Mouse (Mus musculus): ENCODE data around the gene Tm4sf20.
A peak's percentile ranks its signal among the peaks of the same experiment; 100 is the strongest.

The Tm4sf20 gene

DNA sequence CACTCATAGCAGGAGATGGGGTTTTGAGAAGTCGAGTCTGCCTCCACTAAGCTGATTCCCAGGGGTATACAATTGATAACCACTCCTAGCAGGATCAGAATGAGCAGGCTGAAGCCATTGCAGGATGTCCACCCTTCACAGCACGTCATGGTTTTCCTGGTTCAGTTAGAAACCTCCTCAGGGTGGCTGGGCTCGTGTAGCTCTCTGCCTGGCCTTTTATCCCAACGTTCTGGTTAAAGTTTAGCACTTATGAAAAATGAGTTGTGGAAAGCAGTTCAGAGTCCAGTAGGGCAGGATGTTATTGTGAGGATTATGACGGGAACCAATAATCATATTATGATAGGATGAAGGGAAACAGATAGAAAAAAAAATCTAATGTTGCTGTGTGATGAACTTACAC is at the start of gene Tm4sf20:
Gene Tm4sf20, minus strand, starts transcription at position 193 of the 400 bp plus-strand sequence.
- DNase-seq (ENCODE audit: extremely low read depth, low read depth), result no peak

DNA sequence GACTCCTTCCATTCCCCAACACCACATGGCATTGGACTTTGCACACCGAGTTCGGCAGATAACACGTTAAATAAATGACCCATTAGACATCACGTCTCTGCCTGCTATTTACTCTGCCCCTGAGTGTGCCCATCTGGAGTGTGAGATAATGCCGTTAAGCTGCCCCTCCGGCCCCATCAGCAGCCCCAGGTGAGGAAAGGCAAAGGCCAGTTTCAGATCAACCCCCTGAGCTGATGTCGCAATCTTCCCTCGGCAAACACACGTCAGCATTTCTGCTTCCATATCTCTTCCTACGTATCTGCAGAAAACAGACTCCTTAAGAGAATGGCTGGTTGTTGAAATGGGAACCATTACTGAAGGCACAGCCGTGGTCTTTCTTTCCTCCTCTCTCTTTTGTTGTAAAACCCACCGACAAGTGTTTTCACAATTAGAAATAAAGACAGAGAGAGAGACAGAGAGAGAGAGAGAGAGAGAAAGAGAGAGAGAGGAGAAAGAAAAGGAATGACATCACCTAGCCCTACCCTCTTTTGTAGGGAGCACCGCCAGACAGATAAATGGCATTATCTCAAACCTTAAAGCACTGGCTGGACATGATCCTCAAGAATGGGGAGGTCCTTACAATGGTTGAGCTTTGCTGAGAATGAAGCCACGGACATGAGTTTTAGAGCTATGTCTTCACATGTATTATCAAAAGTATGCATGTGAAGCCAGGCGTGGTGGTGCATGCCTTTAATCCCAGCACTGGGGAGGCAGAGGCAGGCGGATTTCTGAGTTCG is 47.9 kb upstream of the Tm4sf20 start:
- DNase-seq (ENCODE audit: extremely low read depth, low read depth), result peak; percentile 47

DNA sequence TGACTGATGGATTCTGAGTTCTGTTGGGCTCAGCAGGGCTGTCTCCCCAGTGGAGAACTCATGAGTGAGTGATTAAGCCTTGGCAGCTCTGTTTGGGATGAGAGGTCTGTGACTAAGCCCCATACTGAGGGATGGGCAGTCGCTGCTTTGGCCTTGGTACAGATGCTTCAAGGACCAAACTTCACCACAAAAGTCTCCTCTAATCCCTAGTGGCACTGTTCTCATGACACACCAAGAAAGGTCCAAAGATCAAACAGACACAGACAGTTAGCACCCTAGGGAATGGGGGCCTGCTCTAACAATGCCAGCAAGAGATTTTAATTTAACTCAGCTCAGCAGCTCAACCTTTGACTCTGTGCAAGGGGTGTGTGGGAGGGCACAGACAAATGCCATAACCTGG is 43.5 kb upstream of the Tm4sf20 start:
- DNase-seq (ENCODE audit: extremely low read depth, low read depth), result no peak

DNA sequence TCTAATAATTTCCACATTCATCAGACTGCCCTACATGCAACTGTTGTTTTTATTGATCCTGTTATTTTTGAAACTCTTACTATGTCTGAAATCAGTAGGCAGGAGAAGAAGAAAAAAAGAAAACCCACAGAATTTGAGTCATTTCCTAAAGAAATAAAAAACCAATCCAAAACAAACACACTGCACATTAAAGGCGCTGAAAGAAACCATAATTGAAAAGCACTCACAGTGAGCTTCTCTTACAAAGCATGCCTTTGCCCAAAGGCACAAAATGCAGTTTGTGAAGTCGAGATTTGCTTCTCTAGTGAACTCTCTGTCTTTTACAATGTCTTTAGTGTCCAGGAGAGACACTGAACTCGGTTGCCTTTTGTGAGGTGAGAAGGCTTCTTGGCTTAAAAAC is 40.3 kb upstream of the Tm4sf20 start:
- no peak for DNase-seq (ENCODE audit: extremely low read depth, low read depth)

DNA sequence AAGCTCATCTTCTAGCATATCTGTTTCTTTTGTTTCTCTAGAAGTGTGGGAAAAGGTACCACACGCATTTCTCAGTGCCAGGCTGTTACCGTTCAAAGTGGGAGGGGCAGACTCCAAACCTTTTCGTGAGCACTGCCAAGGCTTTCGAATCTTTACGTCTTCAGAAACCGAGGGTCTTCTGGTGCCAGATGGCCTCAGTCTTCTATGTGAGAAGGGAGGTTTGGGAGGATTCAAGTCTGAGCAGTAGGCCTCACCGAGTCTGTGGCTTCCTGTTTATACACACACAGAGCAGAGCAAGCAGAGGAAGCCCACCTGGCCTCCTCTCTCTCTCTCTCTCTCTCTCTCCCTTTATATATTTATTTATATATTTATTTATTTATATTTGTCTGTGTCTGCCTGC is 38.9 kb upstream of the Tm4sf20 start:
- no peak for DNase-seq (ENCODE audit: extremely low read depth, low read depth)

DNA sequence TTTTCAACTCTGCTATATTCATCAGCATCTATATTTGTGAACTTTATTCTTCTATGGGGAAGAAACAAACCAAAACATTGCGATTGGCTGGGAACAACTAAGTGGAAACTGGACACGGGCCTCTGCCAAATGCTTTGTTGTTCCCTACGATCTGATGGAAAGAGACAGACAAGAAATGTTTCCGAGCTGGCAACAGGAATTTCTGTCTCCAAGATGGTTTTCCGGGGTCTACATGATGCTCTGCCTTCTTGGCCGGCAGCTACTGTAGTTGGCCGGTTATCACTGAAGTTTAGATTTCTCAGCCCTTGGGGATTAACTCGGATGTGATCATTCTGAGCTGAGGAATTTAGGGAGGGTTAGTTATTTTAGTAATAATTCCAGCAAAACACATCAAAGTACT is 38.1 kb upstream of the Tm4sf20 start:
- no peak for DNase-seq (ENCODE audit: extremely low read depth, low read depth)

DNA sequence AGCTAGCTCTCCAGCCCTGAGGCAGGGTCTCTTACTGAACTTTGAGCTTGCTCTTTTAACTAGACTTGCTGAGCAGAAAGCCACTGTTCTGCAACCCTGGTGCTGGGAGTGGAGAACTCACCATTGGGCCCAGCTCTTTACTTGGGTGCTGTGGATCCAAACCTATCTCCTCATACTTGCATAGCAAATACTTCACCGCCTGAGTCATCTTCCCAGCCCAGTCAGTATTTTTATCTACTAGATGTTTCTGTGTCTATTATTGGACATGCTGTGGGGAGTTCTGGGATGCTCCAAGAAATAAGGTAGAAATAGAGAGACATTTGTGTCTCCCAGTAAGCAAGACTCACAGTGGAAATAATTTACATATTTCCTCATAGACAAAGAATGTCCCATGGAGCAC is 35.8 kb upstream of the Tm4sf20 start:
- DNase-seq (ENCODE audit: extremely low read depth, low read depth), result no peak

DNA sequence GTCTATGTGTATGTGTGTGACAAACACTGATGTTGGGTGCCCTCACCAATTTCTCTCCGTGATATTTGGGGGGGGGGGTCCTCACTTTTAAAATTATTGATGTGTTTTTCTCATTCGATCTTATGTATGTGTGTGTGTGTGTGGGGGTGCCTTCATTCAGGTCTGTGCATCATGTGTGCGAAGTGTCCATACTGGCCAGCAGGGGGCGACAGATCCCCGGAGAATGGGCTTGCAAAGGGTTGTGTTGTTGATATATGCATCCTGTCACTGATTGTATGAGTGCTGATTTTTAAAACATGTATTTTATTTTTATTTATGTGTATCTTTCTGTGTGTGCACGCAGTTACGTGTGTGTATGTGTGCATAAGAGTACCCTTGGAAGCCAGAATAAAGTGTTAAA is 35.3 kb upstream of the Tm4sf20 start:
- peak; percentile 33 for DNase-seq (ENCODE audit: extremely low read depth, low read depth)

DNA sequence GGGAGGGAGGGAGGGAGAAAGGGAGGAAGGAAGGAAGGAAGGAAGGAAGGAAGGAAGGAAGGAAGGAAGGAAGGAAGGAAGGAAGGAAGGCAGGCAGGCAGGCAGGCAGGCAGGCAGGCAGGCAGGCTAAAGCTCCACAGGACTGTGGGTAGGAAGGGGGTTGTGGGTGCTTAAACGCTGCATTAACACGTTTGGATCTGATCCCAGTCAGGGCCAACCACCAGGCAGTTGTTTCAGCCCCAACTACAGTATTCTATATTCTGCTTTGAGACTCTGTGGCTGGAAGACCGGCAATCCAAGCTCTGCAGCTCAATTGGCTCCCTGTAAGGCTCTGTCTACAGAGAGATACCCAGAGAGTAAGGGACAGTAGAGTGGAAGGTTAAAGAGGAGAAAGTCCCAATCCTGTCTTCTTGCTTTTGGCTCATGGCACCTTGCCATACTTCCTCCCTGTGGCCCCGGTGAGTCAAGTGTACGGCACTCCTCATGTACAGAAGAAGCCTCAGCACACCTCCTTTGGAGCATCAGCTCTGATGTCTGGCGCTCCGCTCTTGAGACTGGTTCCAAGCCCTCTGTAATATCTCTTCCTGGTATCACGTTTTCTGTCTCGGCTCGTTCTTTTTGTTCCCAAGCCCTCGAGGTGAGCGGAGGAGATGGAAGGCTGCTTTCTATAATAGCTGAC is 33.0 kb upstream of the Tm4sf20 start:
- DNase-seq (ENCODE audit: extremely low read depth, low read depth), result no peak

DNA sequence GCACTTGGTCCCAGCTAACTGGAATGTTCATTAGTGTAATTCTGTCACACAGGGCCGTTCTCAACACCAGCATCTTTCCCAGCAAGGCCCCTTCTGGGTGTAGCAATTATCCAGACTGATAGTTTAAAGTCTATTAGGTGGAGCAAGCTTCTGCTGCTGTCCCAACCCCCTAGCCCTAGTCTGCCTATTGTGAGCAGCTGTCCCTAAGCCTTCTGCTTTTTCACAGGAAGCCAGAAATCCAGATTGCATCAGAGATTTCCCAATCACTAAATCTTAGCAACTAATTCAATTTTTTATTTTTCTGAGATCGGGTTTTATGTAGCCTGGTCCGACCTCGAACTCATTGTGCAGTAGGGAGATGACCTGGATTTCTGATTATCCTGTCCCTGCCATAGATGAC is 30.7 kb upstream of the Tm4sf20 start:
- no peak for DNase-seq (ENCODE audit: extremely low read depth, low read depth)

DNA sequence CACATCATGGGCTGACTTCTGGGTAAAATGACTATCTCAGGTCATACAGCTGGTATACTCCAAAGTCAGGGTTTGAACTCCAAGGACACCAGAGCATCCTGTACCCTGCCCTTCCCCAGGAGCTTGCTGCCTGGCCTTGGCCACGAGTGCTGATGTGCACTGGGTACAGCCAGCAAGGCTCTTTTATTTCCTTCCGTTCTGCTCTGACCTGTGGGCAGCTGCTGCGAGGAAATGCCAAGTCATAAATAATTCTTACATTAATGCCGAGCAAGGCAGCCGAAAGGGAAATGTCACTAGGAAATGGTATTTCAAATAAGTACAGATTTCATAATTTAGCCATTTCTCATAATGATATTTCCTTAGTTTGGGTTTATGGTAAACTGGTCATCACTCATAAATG is 30.0 kb upstream of the Tm4sf20 start:
- no peak for DNase-seq (ENCODE audit: extremely low read depth, low read depth)

DNA sequence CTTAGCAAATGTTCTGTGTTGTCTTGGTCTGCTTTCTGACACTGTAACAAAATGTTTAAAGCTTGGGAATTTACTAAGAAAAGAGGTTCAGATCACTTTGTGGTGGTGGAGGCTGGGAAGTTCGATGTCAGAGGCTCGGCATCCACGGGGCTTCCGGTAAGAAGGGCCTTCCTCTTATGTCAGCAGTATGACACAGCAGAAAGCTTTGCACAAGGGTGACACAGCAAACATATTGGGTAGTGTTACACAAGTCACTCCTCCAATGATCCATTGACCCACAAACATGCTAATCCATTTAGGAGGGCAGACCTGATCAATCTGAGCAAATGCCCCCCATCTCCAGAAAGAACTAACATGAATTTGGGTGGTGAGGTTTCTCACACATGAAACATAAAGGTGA is 28.8 kb upstream of the Tm4sf20 start:
- DNase-seq (ENCODE audit: extremely low read depth, low read depth), result no peak

DNA sequence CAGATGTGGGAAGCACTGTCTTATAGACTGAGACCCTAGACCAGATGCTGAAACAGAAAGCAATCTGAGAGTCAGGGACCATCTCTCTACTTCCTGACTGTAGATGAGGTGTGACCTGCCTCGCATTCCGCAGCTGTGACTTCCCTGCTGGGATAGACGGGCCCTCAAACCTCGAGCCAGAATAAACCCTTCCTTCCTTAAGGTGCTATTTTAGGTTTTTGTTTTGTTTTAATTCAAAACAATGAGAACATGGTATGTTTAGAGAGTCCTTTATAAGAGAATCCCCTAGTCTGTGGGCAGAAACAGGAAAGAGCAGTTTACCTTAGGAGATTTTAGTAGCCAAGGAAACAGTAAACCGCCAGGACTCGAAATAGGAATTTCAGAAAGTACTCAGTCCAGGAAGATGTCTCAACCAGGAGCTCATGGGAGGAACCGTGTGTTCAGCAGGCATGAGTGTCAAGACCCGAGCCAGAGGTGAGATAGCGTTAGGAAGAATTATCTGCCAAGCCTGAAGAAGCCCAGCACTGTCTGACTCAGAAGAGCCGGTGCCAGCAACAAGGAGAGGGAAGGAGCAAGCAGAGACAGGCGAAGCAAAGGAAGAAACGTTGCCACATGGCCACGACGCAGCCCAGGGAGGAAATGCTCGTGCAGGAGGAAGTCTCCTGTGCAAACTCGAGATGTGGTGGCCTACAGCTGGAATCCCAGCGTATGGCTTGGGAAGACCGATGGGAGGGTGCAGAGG is 27.6 kb upstream of the Tm4sf20 start:
- no peak for DNase-seq (ENCODE audit: extremely low read depth, low read depth)

DNA sequence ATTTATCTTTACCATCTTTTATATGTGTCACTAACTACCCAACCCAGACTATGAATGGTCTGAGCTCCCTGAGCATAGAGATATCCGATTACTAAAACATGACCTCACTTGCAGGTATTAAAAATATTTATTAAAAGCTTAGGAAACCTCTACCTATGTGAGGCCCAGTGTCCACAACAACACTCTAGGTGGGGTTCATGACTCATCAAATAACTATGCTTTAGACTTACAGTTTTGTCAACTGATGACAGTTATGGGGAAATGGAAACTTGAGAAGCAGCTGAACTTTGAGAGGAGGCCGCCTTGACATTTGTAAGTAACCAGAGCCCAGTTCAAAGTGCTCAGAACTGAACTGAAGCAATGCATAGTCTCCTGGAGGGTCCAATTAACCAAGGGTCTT is 26.9 kb upstream of the Tm4sf20 start:
- DNase-seq (ENCODE audit: extremely low read depth, low read depth), result no peak

DNA sequence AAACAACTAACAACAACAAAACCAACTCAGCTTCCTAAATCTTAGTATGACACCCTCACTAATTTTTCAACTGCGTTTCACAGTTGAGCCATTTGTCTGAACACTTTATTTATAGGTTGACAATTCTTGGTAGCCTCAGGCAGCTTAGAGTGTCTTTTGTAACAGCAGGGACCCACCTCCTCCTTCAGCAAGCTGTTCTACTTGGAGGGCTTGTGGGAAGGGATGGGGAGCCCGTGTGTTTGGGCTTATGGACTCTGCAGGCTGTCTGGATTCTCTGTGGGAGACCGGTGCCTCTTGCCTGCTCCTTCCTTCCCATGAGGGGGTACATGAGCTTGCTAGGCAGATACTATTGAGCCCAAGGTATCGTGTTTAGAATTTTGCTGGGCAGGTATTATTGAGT is 25.7 kb upstream of the Tm4sf20 start:
- no peak for DNase-seq (ENCODE audit: extremely low read depth, low read depth)

DNA sequence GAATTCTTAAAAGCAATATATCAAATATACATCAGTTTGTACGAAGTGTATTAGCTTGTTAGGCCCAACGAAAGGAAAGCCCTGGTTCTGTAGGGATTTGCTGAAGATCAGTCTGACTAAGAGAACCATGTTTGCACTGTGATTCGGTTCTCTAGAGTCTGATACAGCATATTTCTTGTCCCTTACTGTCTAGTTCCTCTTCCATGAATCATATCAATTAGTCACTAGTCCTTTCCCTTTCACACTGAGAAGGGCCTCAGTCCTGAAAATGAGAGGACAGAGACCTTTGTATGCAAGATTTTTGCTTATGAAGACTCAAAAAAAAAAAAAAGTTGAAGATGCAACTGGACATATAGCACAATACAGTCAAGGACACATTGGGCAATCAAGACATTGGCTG is 24.8 kb upstream of the Tm4sf20 start:
- no peak for DNase-seq (ENCODE audit: extremely low read depth, low read depth)

DNA sequence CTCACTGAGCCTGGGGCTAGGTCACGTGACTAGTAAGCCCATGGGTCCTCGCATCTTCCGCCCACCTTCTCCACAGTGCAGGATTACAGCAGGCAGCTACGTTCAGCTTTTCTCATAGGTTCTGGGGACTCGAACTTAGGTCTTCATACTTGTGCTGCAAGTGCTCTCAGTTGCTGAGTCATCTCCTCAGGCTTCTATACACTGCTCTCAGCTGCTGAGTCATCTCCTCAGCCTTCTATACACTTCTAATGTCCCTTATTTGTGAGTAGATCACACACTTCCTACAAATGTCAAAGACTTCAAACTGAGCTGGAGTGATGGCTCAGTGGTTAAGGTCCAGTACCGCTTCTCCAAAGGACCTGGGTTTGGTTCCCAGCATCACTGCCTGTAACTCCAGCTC is 24.0 kb upstream of the Tm4sf20 start:
- no peak for DNase-seq (ENCODE audit: extremely low read depth, low read depth)

DNA sequence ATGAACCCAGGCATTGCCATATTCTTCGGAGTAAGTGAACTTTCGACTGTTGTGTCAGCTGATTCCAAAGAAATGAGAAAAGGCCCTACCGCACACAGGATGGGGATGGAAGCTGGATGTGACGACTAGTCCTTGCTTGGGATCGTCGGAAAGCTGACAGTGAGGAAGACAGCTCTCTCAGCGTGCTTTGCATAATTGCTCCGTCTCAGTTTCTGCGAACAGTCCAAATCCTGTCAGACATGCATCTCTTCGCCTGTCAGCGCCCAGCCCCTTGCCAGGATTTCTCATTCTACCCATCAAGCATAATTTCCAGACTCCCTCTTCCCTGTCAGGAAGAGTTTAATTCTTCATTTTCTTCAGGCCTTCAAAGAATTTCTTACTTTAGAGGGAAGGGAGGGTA is 22.8 kb upstream of the Tm4sf20 start:
- no peak for DNase-seq (ENCODE audit: extremely low read depth, low read depth)

DNA sequence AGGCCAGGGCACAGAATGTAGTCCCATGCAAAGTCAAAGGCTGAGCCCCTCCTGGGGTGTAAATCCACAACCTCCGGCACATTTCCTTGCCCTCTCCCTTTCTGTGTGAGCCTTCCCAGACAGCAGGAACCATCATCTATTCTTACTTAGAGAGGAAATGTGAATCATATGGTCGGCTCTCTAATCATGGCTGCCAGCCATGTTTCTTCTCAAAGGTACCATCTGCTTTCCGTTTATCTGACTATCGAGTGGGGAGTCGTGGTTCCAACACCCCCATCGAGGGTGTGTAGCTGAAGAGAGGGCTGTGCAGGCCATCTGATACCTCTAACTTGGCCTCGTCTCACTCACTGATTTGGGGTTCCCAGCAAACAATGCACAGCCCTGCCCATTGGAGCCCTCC is 19.8 kb upstream of the Tm4sf20 start:
- DNase-seq (ENCODE audit: extremely low read depth, low read depth), result no peak

DNA sequence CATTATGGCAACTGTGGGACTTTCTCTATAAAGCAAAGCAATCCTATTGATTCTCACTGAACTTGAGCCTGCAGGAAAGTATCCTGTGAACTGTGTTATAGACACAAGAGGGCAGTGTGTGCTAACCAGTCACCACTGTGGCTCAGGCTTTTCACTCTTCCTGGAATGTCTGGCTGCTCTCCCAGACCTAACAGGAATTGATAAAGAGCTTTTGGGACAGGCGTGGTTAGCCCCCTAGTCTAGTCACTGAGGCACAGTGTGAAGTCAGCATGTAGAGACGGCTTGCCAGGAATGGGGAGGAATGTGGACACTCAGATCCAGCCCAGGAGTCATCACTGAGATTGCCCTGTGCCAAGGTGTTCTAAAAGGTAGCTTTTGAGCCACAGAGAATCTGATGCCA is 19.2 kb upstream of the Tm4sf20 start:
- DNase-seq (ENCODE audit: extremely low read depth, low read depth), result peak; percentile 8

DNA sequence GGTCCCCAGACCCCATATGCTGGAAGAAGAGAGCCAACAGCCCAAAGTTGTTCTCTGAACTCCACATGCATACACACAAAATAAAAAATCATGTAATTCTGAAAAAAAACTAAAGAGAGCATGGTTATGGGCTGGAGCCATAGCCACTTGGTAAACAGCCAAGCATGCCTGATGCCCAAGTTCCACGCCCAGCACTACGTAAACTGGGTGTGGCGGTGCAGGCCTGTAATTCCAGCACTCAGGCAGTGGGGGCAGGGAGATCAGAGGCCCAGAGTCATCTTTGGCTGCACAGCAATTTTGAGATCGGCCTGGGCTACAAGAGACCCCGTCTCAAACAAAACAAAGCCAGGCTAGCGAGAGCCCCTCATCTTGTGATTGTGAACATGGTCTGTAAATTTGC is 17.3 kb upstream of the Tm4sf20 start:
- DNase-seq (ENCODE audit: extremely low read depth, low read depth), result no peak

DNA sequence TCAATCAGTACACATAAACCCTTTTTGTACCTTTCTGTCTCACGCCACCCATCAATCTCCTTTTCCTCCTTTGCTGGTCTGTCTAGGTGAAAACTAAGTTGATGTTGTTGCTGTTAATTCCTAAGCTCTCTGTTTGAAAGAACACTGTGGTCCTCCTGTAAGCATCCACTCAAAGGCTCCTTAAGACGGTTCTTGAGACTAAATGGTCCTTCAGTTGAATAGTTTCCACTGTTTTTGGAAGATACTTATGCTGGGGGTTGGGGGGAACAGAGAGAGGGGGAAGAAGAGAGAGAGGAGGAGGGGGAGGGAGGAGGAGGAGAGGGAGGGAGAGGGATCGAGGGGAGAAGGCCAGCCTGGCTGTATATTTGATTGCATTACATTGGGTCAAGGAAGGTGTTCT is 15.3 kb upstream of the Tm4sf20 start:
- DNase-seq (ENCODE audit: extremely low read depth, low read depth), result no peak
